Mouse (Mus musculus): ENCODE data around the gene Nfe2l3.

GRCm38 (mm10) chr6:51497321-51498111, 65.0 kb downstream of the Nfe2l3 start:
- TF ChIP-seq ZC3H11A (IDR thresholded peaks at IDR 0.05; ENCODE audit: borderline replicate concordance, low read depth, low read length) (no peak), MAFK (IDR thresholded peaks at IDR 0.05; ENCODE audit: insufficient read depth, low read depth, low read length) (no peak), CHD2 (IDR thresholded peaks at IDR 0.05; ENCODE audit: low read depth, low read length) (no peak)

Data from ES-E14 (cell line).